In the genomic region with DNA sequence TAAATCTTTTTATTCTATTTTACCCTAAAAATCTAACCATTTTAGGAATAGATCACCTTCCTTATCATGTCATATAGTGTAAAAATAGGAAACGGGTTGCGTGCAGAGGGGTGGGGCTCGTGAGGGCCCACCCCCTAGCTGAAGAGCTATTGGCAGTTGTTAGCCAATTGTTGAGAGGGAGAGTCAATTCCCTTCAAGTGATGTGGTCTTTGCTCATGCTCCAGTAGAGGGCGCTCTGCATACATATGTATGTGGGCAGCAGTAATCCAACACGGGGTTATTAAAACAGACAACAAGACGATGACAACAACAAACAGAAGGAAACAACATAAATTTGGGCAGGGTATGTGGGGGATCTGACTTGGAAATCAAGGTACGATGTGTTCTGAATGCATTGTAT, we compare ENCODE assay signal across 10 mouse cellular contexts. TPM values are rescaled to one million over a fixed set of nuclear protein-coding genes. Genes with fewer than 3 reads are reported as not detected.
DNase-seq lines count a peak whose midpoint lies in the region; ATAC-seq and TF ChIP-seq lines count a peak whose summit lies in the region.
"Had no signal": no experiment of that assay in that cellular context is flagged by ENCODE, and none has a peak within 500 bp of the region (broad histone marks: within the 10 kb centered on the region; RNA-seq: fewer than 3 reads in every experiment).

No protein-coding gene starts in this region.

- H3K4me3 ChIP-seq in kidney, adult 2 months (ENCODE audit: insufficient read depth, low read depth, low read length): no peak overlapping the region
- no peak overlapping the region for H3K4me3 ChIP-seq in E14TG2a.4 (replicated peaks; ENCODE audit: low read length)
- no peak overlapping the region for H3K4me3 ChIP-seq in liver, embryonic 11.5 days (ENCODE audit: low read depth, low read length)
- H3K4me3 ChIP-seq: neural tube, embryonic 12.5 days had no signal

- ATAC-seq in liver, embryonic 11.5 days (replicated peaks; ENCODE audit: low FRiP score): peak; percentile 85
- ATAC-seq: intestine, embryonic 16.5 days had no signal

- H3K27me3 ChIP-seq in kidney, adult 2 months (replicated peaks; ENCODE audit: control insufficient read depth, insufficient read depth, low read length): no peaks in the 10 kb centered on the region
- no peaks in the 10 kb centered on the region for H3K27me3 ChIP-seq in E14TG2a.4 (ENCODE audit: insufficient read depth, low read length)
- no peaks in the 10 kb centered on the region for H3K27me3 ChIP-seq in liver, embryonic 11.5 days (replicated peaks; ENCODE audit: control insufficient read depth, insufficient read depth, low read length)
- H3K27me3 ChIP-seq: neural tube, embryonic 12.5 days had no signal

- H3K9me3 ChIP-seq in E14TG2a.4 (ENCODE audit: low read length): no peaks in the 10 kb centered on the region
- H3K9me3 ChIP-seq in liver, embryonic 11.5 days (ENCODE audit: control insufficient read depth, low read length): no peaks in the 10 kb centered on the region
- H3K9me3 ChIP-seq: neural tube, embryonic 12.5 days had no signal

- H3K9ac ChIP-seq in liver, embryonic 11.5 days (ENCODE audit: low read depth, low read length): no peak overlapping the region
- H3K9ac ChIP-seq: neural tube, embryonic 12.5 days had no signal

- no peak for TF ChIP-seq POLR2A in kidney, adult 2 months (IDR thresholded peaks at IDR 0.05; ENCODE audit: low read depth, low read length)

- no peaks in the 10 kb centered on the region for H3K36me3 ChIP-seq in kidney, adult 2 months (ENCODE audit: control insufficient read depth, insufficient read depth, low read length)
- H3K36me3 ChIP-seq in E14TG2a.4 (ENCODE audit: insufficient read depth, low read length): no peaks in the 10 kb centered on the region
- H3K36me3 ChIP-seq in liver, embryonic 11.5 days (ENCODE audit: control insufficient read depth, insufficient read depth, low read length): no peaks in the 10 kb centered on the region
- H3K36me3 ChIP-seq: neural tube, embryonic 12.5 days had no signal

- H3K4me2 ChIP-seq in liver, embryonic 11.5 days: no peak overlapping the region
- H3K4me2 ChIP-seq: neural tube, embryonic 12.5 days had no signal

- intact Hi-C loops in left cerebral cortex, postnatal 14 days (cut with DNase I): no loop called here

- H3K4me1 ChIP-seq in kidney, adult 2 months (ENCODE audit: control insufficient read depth, insufficient read depth, low read length): no peaks in the 10 kb centered on the region
- H3K4me1 ChIP-seq in E14TG2a.4 (replicated peaks; ENCODE audit: low read depth, low read length): no peaks in the 10 kb centered on the region
- no peaks in the 10 kb centered on the region for H3K4me1 ChIP-seq in liver, embryonic 11.5 days (replicated peaks; ENCODE audit: control insufficient read depth, insufficient read depth, low read length)
- H3K4me1 ChIP-seq: neural tube, embryonic 12.5 days had no signal

- peak; percentile 20 for DNase-seq in kidney, adult 2 months
- DNase-seq in kidney, adult 11 months: no peak
- DNase-seq in WW6 (ENCODE audit: low read depth, low spot score): peak; percentile 62
- DNase-seq in liver, embryonic 11.5 days (ENCODE audit: low spot score): no peak
- no peak for DNase-seq in ovary, postnatal 10 days (ENCODE audit: low spot score)
- DNase-seq in left cerebral cortex, postnatal 14 days (ENCODE audit: low spot score in 2 of 2): no peak

- WGBS in kidney, adult 2 months: 68% methylated on average over 7 of the region's 7 CpGs
- WGBS in liver, embryonic 11.5 days: 54% methylated on average over 7 of the region's 7 CpGs

- H3K27ac ChIP-seq in kidney, adult 2 months (ENCODE audit: insufficient read depth, low read depth, low read length): no peak overlapping the region
- no peak overlapping the region for H3K27ac ChIP-seq in liver, embryonic 11.5 days (ENCODE audit: low read depth, low read length)
- H3K27ac ChIP-seq: neural tube, embryonic 12.5 days had no signal

- TF ChIP-seq CTCF in kidney, adult 2 months (conservative IDR thresholded peaks at IDR 0.05; ENCODE audit: insufficient read depth, insufficient read length, low read depth, low read length): peak; percentile 31
- peak; percentile 65 for TF ChIP-seq CTCF in E14TG2a.4 (conservative IDR thresholded peaks at IDR 0.05; ENCODE audit: low read length)

RNA-seq across cellular contexts. Expression of a gene that starts 42.3 kb away (rescaled TPM):
- polyA plus RNA-seq in kidney, adult 2 months (2012; rRNA removed): 0.15 TPM in 1 of 2 replicates, not detected in the other
- 0.32 TPM in 1 of 2 replicates, not detected in the other for polyA plus RNA-seq in liver, embryonic 11.5 days (2014; fragmentation: Nextera tagmentation; extraction: Ambion mirVana)
- under 1 TPM; 0.95 to 0.97 TPM for total RNA-seq in left cerebral cortex, postnatal 14 days (2021)
- polyA plus RNA-seq: embryonic facial prominence, embryonic 14.5 days had no signal

Comparison
In these comparisons a context has a peak if more than half of its experiments do, and no peak if none do; other contexts are left out.
1. DNase-seq: peak in kidney, adult 2 months (single experiment) and WW6 (single experiment); none in kidney, adult 11 months (single experiment), liver, embryonic 11.5 days (single experiment), ovary, postnatal 10 days (single experiment) and left cerebral cortex, postnatal 14 days (0 of 2).